Mouse (Mus musculus) heart, adult 11 months (tissue): ENCODE data around the gene Vmn1r227.

Source experiments
- DNase-seq: peaks from one replicate; pipeline ENCODE4 v3.0.0; 2022

Vmn1r227 gene

DNA sequence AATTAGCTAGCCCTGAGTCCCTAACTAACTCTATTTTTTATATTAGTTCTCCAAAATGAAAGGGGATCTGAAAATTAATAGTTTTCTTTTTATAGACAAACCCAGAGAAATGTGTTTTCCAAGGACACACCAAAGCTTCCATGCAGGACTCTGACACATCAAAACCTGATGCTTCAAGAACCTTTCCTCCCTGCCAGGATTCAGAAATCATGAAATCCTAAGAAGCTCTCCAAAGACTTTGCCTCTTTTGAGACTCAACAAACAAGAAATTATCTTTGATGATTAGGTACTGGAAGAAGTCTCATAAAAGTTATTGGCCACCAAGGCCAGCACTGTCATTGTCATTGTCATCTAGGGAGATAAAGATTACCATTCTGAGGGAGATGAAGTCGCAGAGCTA, at the start of gene Vmn1r227:
Gene Vmn1r227, plus strand, starts transcription at position 301 of the 400 bp plus-strand sequence.
- DNase-seq = no peak

- DNase-seq = no peak
Observed at GRCm38 (mm10) chr17:20682543-20682942, 47.1 kb upstream of the Vmn1r227 start, which contains the start of gene Vmn1r226. Gene Vmn1r226, plus strand, starts transcription at chr17:20682843.

- DNase-seq = no peak
Observed at GRCm38 (mm10) chr17:20786057-20786456, 56.4 kb downstream of the Vmn1r227 start, which contains the start of gene Vmn1r228. Gene Vmn1r228, minus strand, starts transcription at chr17:20786157.
